Mouse (Mus musculus): ENCODE data around the gene Klf12. TPM values are rescaled to one million over a fixed set of nuclear protein-coding genes. Genes with fewer than 3 reads are reported as not detected.

Gene Klf12
- total and polyA plus RNA-seq, 2 experiments from 2014 or later, result 26.7 to 61.1 TPM

- no peak overlapping the region for H3K4me2 ChIP-seq (ENCODE audit: low read depth, low read length, poor library complexity, severe bottlenecking)
- H3K4me3 ChIP-seq (ENCODE audit: low read depth, low read length), result no peak overlapping the region
- TF ChIP-seq CTCF (IDR thresholded peaks at IDR 0.05), result no peak
- H3K36me3 ChIP-seq (ENCODE audit: insufficient read depth, low read length), result no peaks in the 10 kb centered on the region
- H3K27me3 ChIP-seq (ENCODE audit: insufficient read depth, low read length), result no peaks in the 10 kb centered on the region
- no peaks in the 10 kb centered on the region for H3K4me1 ChIP-seq (ENCODE audit: insufficient read depth, low read length)
- no peak for DNase-seq (ENCODE audit: low spot score)
- H3K27ac ChIP-seq (ENCODE audit: low read depth, low read length), result no peak overlapping the region
- ATAC-seq (ENCODE audit: low FRiP score), result no peak
- no peak overlapping the region for H3K9ac ChIP-seq (replicated peaks; ENCODE audit: low read length, poor library complexity, severe bottlenecking)
- no peaks in the 10 kb centered on the region for H3K9me3 ChIP-seq (ENCODE audit: low read length)
- WGBS, result 96% methylated on average over 6 of the region's 6 CpGs
Measured at GRCm38 (mm10) chr14:100227717-100228116, 56.8 kb downstream of the Klf12 start.

GRCm38 (mm10) chr14:100224151-100224550 is 60.3 kb downstream of the Klf12 start:
- Histone ChIP-seq H3K27me3 (ENCODE audit: insufficient read depth, low read length) (no peaks in the 10 kb centered on the region), H3K36me3 (ENCODE audit: insufficient read depth, low read length) (no peaks in the 10 kb centered on the region), H3K27ac (ENCODE audit: low read depth, low read length) (no peak overlapping the region), H3K4me2 (ENCODE audit: low read depth, low read length, poor library complexity, severe bottlenecking) (no peak overlapping the region), H3K4me1 (ENCODE audit: insufficient read depth, low read length) (no peaks in the 10 kb centered on the region; the same call in 1 of the 2 replicates), H3K9me3 (ENCODE audit: low read length) (no peaks in the 10 kb centered on the region), H3K4me3 (ENCODE audit: low read depth, low read length) (no peak overlapping the region), H3K9ac (replicated peaks; ENCODE audit: low read length, poor library complexity, severe bottlenecking) (no peak overlapping the region)
- 37% methylated on average over 4 of the region's 4 CpGs for WGBS
- no peak for DNase-seq (ENCODE audit: low spot score)
- ATAC-seq (ENCODE audit: low FRiP score), result no peak
- no peak for TF ChIP-seq CTCF (IDR thresholded peaks at IDR 0.05)

GRCm38 (mm10) chr14:100222260-100222659 is 62.2 kb downstream of the Klf12 start:
- Histone ChIP-seq H3K9me3 (ENCODE audit: low read length) (no peaks in the 10 kb centered on the region), H3K4me3 (ENCODE audit: low read depth, low read length) (no peak overlapping the region), H3K27ac (ENCODE audit: low read depth, low read length) (no peak overlapping the region), H3K27me3 (ENCODE audit: insufficient read depth, low read length) (no peaks in the 10 kb centered on the region), H3K36me3 (ENCODE audit: insufficient read depth, low read length) (no peaks in the 10 kb centered on the region), H3K4me1 (ENCODE audit: insufficient read depth, low read length) (no peaks in the 10 kb centered on the region; the same call in 1 of the 2 replicates), H3K9ac (replicated peaks; ENCODE audit: low read length, poor library complexity, severe bottlenecking) (no peak overlapping the region), H3K4me2 (ENCODE audit: low read depth, low read length, poor library complexity, severe bottlenecking) (no peak overlapping the region)
- DNase-seq (ENCODE audit: low spot score), result no peak
- WGBS, result 89% methylated on average over 4 of the region's 4 CpGs
- TF ChIP-seq CTCF (IDR thresholded peaks at IDR 0.05), result no peak
- no peak for ATAC-seq (ENCODE audit: low FRiP score)

GRCm38 (mm10) chr14:100215213-100215785 is 69.2 kb downstream of the Klf12 start:
- ATAC-seq (ENCODE audit: low FRiP score) (no peak), DNase-seq (ENCODE audit: low spot score) (no peak)
- Histone ChIP-seq H3K4me2 (ENCODE audit: low read depth, low read length, poor library complexity, severe bottlenecking) (no peak overlapping the region), H3K4me1 (ENCODE audit: insufficient read depth, low read length) (peaks cover 11% of the 10 kb centered on the region), H3K4me3 (ENCODE audit: low read depth, low read length) (no peak overlapping the region), H3K9me3 (ENCODE audit: low read length) (no peaks in the 10 kb centered on the region), H3K27ac (ENCODE audit: low read depth, low read length) (no peak overlapping the region), H3K9ac (replicated peaks; ENCODE audit: low read length, poor library complexity, severe bottlenecking) (no peak overlapping the region), H3K36me3 (ENCODE audit: insufficient read depth, low read length) (no peaks in the 10 kb centered on the region), H3K27me3 (ENCODE audit: insufficient read depth, low read length) (no peaks in the 10 kb centered on the region)
- 42% methylated on average over 4 of the region's 4 CpGs for WGBS
- no peak for TF ChIP-seq CTCF (IDR thresholded peaks at IDR 0.05)

GRCm38 (mm10) chr14:100213066-100213465 is 71.4 kb downstream of the Klf12 start:
- ATAC-seq (ENCODE audit: low FRiP score), result no peak; the same call in 1 of the 2 replicates
- H3K9me3 ChIP-seq (ENCODE audit: low read length), result no peaks in the 10 kb centered on the region
- DNase-seq (ENCODE audit: low spot score), result no peak
- H3K9ac ChIP-seq (replicated peaks; ENCODE audit: low read length, poor library complexity, severe bottlenecking), result no peak overlapping the region
- H3K36me3 ChIP-seq (ENCODE audit: insufficient read depth, low read length), result no peaks in the 10 kb centered on the region
- no peak overlapping the region for H3K4me2 ChIP-seq (ENCODE audit: low read depth, low read length, poor library complexity, severe bottlenecking)
- H3K27me3 ChIP-seq (ENCODE audit: insufficient read depth, low read length), result no peaks in the 10 kb centered on the region
- WGBS, result 83% methylated on average over 7 of the region's 7 CpGs
- peaks cover 14% of the 10 kb centered on the region for H3K4me1 ChIP-seq (ENCODE audit: insufficient read depth, low read length)
- H3K4me3 ChIP-seq (ENCODE audit: low read depth, low read length), result no peak overlapping the region
- no peak for TF ChIP-seq CTCF (IDR thresholded peaks at IDR 0.05)
- H3K27ac ChIP-seq (ENCODE audit: low read depth, low read length), result no peak overlapping the region

- Histone ChIP-seq H3K4me2 (ENCODE audit: low read depth, low read length, poor library complexity, severe bottlenecking) (no peak overlapping the region), H3K9ac (replicated peaks; ENCODE audit: low read length, poor library complexity, severe bottlenecking) (no peak overlapping the region), H3K9me3 (ENCODE audit: low read length) (no peaks in the 10 kb centered on the region), H3K27me3 (ENCODE audit: insufficient read depth, low read length) (no peaks in the 10 kb centered on the region), H3K27ac (ENCODE audit: low read depth, low read length) (no peak overlapping the region), H3K36me3 (ENCODE audit: insufficient read depth, low read length) (no peaks in the 10 kb centered on the region), H3K4me1 (ENCODE audit: insufficient read depth, low read length) (peaks cover 14% of the 10 kb centered on the region), H3K4me3 (ENCODE audit: low read depth, low read length) (no peak overlapping the region)
- ATAC-seq (ENCODE audit: low FRiP score) (no peak), DNase-seq (ENCODE audit: low spot score) (no peak)
- no peak for TF ChIP-seq CTCF (IDR thresholded peaks at IDR 0.05)
- 81% methylated on average over 4 of the region's 4 CpGs for whole genome bisulfite sequencing
Measured at GRCm38 (mm10) chr14:100211826-100212117, 72.7 kb downstream of the Klf12 start.
